Mouse (Mus musculus) hematopoietic stem cell, adult 5-6 weeks (primary cell): ENCODE results near the gene B3galt4. TPM values are rescaled to one million over a fixed set of nuclear protein-coding genes. Genes with fewer than 3 reads are reported as not detected.
A peak's percentile ranks its signal among the peaks of the same experiment; 100 is the strongest.
"Not testable (repeated sequence)": the region's sequence is repeated elsewhere in the genome, so short reads cannot be mapped to it uniquely, and the experiment has no call there.

Source experiments
- ATAC-seq, 2 experiments: fragments of 125-278 bp in 1 of 2; replicated peaks in 1 of 2; 2 replicates each; pipeline ENCODE4 v1.8.0; 2016 to 2017; ENCODE audit warnings: inconsistent platforms in 2 of 2, mild to moderate bottlenecking in 2 of 2, moderate number of reproducible peaks in 2 of 2, low read depth in 1 of 2, moderate TSS enrichment in 1 of 2; ENCODE audit not compliant: low FRiP score in 2 of 2, poor library complexity in 2 of 2, severe bottlenecking in 2 of 2, insufficient read depth in 1 of 2, low TSS enrichment in 1 of 2
- total RNA-seq: library from RNA; stranded (forward); fragments of 172-1452, 232-1000 nt; gene quantifications from 2 replicates; pipeline ENCODE4 v1.2.3, GENCODE M21; 2017

Gene B3galt4
- total RNA-seq, 1 experiment from 2014 or later, result 3.1 TPM

DNA sequence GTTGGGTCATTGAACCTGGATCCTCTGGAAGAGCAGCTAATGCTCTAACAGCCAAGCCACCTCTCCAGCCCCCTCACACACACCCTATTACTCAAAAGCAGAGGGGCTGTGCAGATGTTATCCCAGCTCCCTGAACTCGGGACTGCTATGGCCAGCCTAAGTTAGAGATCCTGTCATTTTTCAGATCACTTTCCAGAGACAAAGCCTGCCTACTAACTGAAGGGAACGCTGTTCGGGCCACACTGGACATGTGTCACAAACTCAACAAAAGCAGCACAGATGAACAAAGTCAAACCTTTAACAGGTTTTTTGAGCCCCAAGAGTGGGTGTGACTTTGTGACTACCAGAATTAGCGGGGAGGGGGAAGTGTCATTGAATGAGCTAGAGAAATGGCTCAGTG is 1.6 kb upstream of the B3galt4 start:
- ATAC-seq, result no peak

DNA sequence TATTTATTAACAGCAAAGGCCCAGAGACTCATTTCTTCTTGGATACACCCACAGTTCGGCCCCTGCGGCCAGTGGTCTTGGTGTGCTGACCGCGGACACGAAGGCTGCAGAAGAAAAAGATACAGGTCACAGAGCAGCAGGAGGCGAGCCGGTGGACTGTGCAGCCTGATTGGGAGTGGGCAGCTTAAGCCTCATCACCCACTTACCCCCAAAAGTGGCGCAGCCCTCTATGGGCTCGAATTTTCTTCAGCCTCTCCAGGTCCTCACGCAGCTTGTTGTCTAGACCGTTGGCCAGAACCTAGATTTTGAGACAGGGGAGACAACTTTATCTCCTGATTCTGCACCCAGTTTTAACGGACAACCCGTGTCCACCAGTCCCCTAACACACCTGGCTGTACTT is 727 bp upstream of the B3galt4 start:
- not testable (repeated sequence) for ATAC-seq

DNA sequence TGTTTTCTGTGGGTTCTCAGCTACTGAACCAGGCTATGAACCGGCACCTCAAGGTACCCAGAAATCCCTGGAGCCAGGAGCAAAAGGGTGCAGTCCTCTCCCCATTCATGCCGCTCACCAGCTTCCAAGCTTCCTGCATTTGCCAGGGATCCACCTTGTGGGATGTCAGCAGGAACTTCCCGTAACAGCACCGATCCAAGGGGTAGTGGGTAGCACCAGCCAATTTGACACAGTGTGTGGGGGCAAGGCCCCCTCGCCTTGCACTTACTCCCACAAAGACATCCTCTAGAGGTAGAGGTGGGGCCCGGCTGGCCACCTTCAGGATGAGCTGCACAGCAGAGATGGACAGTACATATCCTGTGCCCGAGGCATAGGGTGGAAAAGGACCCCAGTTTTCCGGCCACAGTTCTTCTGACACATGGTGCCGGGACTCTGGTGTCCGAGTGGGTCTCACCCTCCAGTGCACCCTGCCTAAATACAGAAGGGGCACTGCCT is 1.1 kb downstream of the B3galt4 start:
- no peak for ATAC-seq

DNA sequence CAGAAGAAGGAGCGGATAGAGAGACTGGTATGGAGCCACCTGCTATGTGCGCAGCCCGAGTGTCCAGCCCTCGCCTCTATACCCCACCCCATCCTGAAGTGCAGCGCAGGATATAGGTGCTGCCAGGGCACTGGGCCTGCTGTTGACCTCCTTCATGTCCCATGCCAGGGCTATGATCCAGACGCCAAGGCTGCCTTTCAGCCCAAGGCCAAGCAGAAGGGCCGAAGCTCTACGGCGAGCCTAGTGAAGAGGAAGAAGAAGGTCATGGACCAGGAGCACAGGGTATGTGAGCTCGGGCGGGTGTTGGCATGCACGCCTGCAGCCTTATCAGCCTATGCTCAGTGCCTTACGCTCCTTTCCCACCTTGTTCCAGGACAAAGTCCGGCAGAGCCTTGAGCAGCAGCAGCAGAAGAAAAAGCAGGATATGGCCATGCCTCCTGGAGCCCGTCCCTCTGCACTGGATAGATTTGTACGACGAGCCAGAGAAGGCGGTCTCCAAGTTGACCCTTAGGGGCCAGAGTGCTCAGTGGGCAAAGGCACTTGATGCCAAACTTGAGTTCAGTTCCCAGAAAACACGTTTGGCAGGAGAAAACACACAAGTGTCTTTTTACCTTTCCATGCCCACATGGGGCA is 2.3 kb downstream of the B3galt4 start:
- no peak for ATAC-seq

DNA sequence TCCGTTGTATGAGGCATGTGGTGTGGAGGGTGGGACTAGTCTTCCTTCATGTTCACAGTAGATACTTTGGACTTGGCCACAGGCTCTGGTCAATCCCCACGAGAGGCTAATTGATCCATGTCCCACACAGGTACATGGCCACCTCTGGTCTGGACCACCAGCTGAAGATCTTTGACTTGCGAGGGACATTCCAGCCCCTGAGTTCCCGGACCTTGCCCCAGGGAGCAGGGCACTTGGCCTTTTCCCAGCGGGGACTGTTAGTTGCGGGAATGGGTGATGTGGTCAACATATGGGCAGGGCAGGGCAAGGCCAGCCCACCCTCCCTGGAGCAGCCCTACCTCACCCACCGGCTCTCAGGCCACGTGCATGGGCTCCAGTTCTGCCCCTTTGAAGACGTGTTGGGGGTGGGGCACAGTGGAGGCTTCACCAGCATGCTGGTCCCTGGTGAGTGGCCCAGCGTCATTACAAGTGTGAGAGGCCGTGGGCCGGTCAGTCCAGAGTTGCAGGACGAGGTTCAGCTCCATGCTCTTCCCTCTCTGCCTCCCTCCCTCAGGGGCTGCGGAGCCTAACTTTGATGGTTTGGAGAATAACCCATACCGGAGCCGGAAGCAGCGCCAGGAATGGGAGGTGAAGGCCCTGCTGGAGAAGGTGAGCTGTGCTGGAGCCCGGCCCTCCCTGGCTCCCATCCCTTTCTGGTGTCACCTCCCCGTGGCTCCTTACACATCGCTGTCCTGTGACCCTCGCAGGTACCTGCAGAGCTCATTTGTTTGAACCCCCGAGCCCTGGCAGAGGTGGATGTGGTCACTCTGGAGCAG is 3.0 kb downstream of the B3galt4 start:
- ATAC-seq, result no peak

DNA sequence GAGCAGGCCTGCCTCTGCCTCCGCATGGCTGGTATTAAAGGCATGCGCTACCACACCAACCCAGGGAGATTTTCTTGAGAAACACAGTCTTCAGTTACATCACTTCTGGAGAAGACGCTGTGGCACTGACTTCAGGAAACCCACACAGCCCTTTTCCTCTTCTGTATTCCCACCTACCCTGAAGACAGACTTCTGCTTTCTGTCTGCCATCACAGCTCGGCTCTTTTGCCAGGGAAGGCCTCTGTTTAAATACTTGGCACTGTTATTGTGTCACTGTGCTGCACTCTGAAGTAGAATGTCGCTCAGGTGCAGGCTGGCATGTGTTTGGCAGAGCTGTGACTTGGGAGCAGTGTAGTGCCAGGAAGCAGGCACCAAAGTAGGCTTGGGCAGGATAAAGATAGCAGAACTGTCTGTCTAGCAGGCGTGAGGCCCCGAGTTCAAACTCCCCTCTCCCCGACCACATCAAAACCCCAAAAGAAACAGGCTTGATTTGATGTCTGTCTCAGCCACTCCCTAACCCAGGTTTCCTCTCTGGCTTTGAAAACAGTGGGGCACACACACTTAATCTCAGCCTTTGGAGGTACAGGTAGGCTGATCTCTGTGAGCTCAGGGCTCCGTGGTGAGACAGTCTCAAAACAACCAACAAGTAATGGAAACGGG is 3.7 kb downstream of the B3galt4 start:
- peak; percentile 54 for ATAC-seq

DNA sequence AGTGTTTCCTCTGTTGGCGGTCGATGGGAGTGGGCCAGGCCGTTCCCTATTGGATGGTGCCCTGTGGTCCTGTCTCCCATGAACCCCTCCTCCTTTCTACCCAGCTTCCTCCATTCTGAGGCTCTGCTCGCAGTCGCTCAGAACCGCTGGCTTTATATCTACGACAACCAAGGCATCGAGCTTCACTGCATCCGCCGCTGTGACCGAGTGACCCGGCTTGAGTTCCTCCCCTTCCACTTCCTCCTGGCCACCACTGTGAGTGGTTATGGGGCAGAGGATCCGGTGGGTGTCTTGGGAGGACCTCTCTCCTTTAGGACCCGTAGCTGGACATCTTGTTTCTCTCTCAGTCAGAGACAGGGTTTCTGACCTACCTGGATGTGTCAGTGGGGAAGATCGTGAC is 7.8 kb downstream of the B3galt4 start:
- no peak for ATAC-seq

DNA sequence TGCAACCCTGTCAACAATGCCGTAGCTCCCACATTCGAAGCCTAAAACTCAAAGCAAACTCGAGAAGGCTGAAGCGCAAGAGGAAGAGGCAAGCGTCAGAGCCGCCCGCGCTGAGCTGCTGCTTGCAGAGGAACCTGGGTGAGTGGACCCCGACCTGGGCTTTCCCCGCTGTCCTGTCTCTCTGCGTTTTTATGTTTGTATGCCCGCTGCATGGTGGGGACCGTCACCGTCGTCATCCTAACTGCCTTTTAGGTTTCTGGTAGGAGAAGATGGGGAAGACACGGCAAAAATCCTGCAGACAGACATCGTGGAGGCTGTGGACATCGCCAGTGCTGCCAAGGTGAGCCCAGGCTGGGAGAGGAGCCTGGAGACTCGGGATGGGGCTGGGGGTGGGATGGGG is 9.9 kb downstream of the B3galt4 start:
- no peak for ATAC-seq

DNA sequence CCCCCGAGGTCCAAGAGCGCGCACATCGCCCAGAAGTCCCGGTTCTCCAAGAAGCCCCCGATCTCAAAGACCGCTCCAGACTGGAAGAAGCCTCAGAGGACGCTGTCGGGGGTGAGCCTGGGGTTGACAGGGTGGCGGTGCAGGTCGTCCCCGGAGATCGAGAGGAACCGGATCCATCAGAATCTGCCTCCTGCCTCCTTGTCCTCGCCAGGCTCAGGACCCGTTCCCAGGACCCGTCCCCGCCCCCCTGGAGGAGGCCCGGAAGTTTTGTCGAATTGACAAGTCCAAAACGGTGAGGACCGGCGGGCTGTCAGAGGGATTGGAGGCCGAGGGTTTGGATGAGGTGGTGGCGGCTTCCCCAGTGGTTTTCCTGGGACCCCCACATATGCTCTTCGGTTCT is 10.3 kb downstream of the B3galt4 start:
- peak in 1 of 2 experiments; percentile 23; a peak in 1 of 4 replicates for ATAC-seq

DNA sequence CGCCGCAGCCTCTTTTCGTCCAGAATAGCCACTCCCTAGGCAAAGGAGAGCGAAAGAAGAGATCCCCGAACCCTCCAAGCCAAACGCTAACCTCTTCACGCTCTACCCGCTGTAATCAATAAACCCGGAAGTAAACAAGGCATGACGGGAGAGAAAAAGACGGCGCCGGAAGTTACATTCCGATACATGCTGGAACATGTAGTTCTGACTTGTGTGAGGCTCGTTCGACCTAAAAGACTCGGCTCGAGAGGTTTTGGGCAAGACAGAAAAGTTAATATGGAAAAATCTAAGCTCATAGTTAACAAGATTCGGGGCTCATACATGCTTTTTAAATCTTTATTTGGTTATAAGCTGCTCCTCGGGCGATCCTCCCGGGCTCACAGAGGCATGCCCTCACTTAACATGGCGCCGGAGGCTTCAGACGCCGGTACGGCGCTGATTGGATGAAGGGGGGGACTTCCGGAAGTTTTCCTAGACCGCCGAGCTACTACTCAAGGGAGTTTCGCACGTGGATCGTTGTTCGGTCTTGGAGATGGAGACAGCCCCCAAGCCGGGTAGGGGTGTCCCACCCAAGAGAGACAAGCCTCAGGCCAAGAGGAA is 11.0 kb downstream of the B3galt4 start, which contains the start of the genes Pfdn6 and Wdr46:
Gene Pfdn6, minus strand, starts transcription at position 138 of the 600 bp plus-strand sequence.
Gene Wdr46, plus strand, starts transcription at position 455 of the 600 bp plus-strand sequence.
- ATAC-seq, result peak; percentile 87 to 88

DNA sequence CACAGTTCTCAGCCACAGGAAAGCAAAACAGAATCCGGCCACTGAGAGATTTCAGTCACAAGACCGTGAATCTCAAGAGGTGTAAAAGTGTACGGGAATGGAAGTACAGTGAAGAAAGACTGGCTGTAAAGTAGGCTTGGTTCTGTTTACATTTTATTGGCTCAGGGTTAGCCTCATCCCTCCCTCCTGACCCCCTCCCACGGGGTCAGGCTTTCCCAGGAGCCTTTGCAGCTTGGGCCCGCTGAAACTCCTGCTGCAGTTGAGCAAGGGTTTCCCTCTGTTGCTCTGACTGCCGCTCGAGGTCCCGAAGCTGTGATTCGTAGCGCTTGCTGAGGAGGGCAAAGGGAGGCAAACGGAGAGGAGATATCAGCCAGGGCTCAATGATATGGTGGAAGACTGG is 12.5 kb downstream of the B3galt4 start:
- no peak for ATAC-seq

DNA sequence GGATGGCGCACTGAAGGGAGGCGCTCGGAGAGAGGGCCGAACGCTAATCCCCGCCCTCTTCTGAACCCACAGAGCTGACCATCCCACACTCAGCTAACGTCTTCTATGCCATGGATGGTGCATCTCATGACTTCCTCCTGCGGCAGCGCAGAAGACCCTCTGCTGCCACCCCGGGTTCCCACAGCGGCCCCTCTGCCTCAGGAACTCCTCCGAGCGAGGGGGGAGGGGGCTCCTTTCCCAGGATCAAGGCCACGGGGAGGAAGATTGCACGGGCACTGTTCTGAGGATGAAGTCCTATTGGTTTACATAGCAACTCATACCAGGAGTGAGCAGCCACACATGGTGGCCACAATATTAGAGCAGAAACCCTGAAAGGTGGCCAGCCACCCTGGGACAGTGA is 14.3 kb downstream of the B3galt4 start:
- no peak for ATAC-seq

DNA sequence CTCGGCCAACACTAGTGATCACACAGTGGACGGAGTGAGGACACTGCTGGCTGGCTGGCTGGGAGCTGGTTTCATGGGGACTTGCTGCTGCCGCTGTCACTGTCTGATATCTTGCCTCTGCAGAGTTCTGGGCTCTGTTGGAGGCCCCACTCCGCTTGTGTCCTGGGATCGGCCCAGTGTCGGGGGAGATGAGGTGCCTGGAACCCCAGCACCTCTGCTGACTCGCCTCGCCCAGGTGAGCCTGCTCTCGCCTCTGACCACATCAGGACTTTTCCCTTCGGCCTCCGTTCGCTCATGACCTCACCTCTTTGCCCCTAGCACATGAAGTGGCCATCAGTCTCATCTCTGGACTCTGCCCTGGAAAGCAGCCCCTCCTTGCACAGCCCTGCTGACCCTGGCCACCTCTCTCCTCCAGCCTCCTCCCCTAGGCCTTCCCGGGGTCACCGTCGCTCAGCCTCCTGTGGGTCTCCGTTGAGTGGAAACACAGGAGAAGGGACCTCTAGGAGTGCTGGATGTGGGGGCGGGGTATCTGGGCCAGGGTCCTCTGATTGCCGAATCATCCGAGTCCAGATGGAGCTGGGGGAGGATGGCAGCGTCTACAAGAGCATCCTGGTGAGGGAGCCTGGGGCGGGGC is 15.7 kb downstream of the B3galt4 start:
- ATAC-seq, result no peak

DNA sequence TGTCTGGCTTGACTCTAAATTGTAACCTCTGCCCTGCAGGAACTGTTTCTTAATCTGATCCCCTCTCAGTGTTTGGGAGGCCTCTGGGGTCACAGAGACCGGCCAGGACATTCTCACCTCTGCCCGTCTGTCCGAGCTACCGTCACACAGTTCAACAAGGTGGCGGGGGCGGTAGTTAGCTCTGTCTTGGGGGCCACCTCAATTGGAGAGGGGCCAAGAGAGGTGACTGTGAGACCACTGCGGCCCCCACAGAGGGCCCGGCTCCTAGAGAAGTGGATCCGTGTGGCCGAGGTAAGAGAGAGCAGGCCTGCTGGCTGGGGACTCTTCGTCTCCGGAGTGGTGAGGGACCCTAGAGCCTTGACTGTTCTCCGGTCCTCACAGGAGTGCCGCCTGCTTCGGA is 18.3 kb downstream of the B3galt4 start:
- ATAC-seq, result no peak

DNA sequence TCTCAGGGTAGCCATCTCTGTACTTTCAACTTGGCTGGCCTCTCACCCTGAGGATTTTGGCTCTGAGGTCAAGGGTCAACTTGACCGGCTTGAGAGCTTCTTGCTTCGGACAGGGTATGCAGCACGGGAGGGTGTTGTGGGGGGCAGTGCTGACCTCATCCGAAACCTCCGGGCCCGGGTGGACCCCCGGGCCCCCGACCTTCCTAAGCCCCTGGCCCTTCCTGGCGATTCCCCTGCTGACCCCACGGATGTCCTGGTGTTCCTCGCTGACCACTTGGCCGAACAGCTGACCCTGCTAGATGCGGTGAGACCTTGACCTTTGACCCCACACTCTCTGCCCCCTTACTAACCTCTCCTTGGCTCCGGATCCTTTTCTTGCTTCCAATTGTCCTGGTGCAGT is 18.8 kb downstream of the B3galt4 start:
- no peak for ATAC-seq

DNA sequence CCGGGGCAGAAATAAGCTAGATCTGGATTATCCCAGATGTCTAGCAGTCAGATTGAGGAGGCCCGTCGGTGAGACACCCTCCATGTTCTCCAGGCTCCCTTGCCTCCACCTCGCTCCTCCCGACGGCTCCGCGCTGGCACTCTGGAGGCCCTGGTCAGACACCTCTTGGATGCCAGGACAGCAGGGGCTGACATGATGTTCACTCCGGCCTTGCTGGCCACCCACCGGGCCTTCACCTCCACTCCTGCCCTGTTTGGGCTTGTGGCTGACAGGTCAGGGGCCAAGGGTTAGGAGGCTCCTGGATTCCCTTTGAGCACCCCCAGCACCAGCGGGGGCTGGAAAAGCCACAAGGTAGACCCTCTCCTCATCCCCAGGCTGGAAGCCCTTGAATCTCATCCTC is 19.3 kb downstream of the B3galt4 start:
- no peak for ATAC-seq

DNA sequence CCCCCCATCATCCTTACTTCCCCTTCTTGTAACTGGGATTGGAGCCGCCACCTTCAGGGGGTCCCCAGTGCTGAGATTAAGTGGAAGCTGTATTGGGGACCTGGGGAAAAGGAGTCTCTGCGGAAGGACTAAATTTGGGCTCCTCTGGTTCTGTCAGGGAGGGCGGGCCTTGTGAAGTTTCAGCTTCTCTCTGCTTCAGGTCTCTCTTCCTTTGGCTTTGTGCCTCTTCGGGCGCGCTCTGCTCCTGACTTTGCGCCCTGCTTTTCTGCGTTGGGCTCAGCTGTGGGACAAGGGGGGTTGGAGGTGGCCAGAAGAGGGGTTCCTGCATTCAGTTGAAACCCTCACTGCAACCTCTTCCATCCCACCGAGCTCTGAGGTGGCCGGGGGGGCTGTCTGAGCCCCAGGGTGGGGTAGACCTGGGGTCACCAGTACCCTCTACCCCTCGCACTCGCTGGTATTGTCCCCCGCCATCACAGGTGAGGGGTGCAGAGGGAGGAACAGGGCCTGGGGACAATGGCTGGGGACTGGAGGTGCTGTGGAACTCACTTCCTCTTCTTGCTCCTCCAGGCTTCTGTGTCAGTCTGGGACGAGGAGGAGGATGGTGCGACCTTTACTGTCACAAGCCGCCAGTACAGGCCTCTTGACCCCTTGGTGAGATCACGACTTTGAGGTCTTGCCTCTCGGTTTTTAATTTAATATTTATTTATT is 20.0 kb downstream of the B3galt4 start:
- ATAC-seq, result no peak
